Mouse (Mus musculus) liver, embryonic 11.5 days (tissue): ENCODE results near the gene Klk1b27. TPM values are rescaled to one million over a fixed set of nuclear protein-coding genes. Genes with fewer than 3 reads are reported as not detected.

Experiments
- polyA plus RNA-seq: library from polyadenylated mRNA; unstranded; fragments of >200 nt; fragmentation: Nextera tagmentation; extraction: Ambion mirVana; gene quantifications from 2 replicates; pipeline ENCODE4 v1.2.1, GENCODE M21; 2014

Klk1b27 gene
- polyA plus RNA-seq, 1 experiment from 2014 or later, result not detected

Other genes with a start within 250 kb of the Klk1b27 start
- not detected in 2 replicates for gene Klk7, start 241.0 kb upstream of the Klk1b27 start, polyA plus RNA-seq
- not detected in 2 replicates for gene Klk6, start 227.8 kb upstream of the Klk1b27 start, polyA plus RNA-seq
- gene Klk5, start 210.3 kb upstream of the Klk1b27 start, polyA plus RNA-seq, result not detected in 2 replicates
- gene Klk4, start 171.1 kb upstream of the Klk1b27 start, polyA plus RNA-seq, result 0.18 TPM in 1 of 2 replicates, not detected in the other
- not detected in 2 replicates for gene Klk15, start 118.5 kb upstream of the Klk1b27 start, polyA plus RNA-seq
- not detected in 2 replicates for gene Klk1b8, start 101.6 kb upstream of the Klk1b27 start, polyA plus RNA-seq
- not detected in 2 replicates for gene Klk1b1, start 85.5 kb upstream of the Klk1b27 start, polyA plus RNA-seq
- gene Klk1b9, start 76.2 kb upstream of the Klk1b27 start, polyA plus RNA-seq, result not detected in 2 replicates
- gene Klk1b11, start 56.4 kb upstream of the Klk1b27 start, polyA plus RNA-seq, result not detected in 2 replicates
- not detected in 2 replicates for gene Klk1b26, start 40.1 kb upstream of the Klk1b27 start, polyA plus RNA-seq
- not detected in 2 replicates for gene Klk1b21, start 50.0 kb downstream of the Klk1b27 start, polyA plus RNA-seq
- not detected in 2 replicates for gene Klk1b22, start 60.4 kb downstream of the Klk1b27 start, polyA plus RNA-seq
- gene Klk1b16, start 84.5 kb downstream of the Klk1b27 start, polyA plus RNA-seq, result not detected in 2 replicates
- gene Klk1b24, start 135.9 kb downstream of the Klk1b27 start, polyA plus RNA-seq, result not detected in 2 replicates
- not detected in 2 replicates for gene Klk1b3, start 145.9 kb downstream of the Klk1b27 start, polyA plus RNA-seq
- not detected in 2 replicates for gene Klk1b4, start 155.1 kb downstream of the Klk1b27 start, polyA plus RNA-seq
- not detected in 2 replicates for gene Klk1b5, start 163.7 kb downstream of the Klk1b27 start, polyA plus RNA-seq
- not detected in 2 replicates for gene Klk1, start 173.1 kb downstream of the Klk1b27 start, polyA plus RNA-seq
- gene Gm36864, start 183.9 kb downstream of the Klk1b27 start, polyA plus RNA-seq, result not detected in 2 replicates
- 1.5 and 2.0 TPM in 2 replicates for gene 1700028J19Rik, start 194.4 kb downstream of the Klk1b27 start, polyA plus RNA-seq
- gene 2410002F23Rik, start 194.4 kb downstream of the Klk1b27 start, polyA plus RNA-seq, result 109 and 117 TPM in 2 replicates
- gene Acp4, start 205.1 kb downstream of the Klk1b27 start, polyA plus RNA-seq, result not detected in 2 replicates
- not detected in 2 replicates for gene Gm15517, start 209.2 kb downstream of the Klk1b27 start, polyA plus RNA-seq